Mouse (Mus musculus) myocyte (in vitro differentiated cells): Measurements from ENCODE around the gene Tmco5.

Experiments
- MYOG ChIP-seq, 3 experiments: IDR thresholded peaks; one replicate each; pipeline ENCODE4 v1.6.1; 2011; ENCODE audit warnings: control low read depth in 2 of 3, low read depth in 2 of 3, mild to moderate bottlenecking in 2 of 3; ENCODE audit not compliant: insufficient read length in 2 of 3, control insufficient read depth in 1 of 3, insufficient read depth in 1 of 3
- POLR2A ChIP-seq: IDR thresholded peaks from one replicate; pipeline ENCODE4 v1.6.1; 2011; ENCODE audit warnings: low read depth, mild to moderate bottlenecking, control low read depth, moderate library complexity; ENCODE audit not compliant: insufficient read length
- POLR2AphosphoS2 ChIP-seq: IDR thresholded peaks from one replicate; pipeline ENCODE4 v1.6.1; 2011; ENCODE audit warnings: low read depth, control low read depth; ENCODE audit not compliant: insufficient read length
- USF1 ChIP-seq: IDR thresholded peaks from one replicate; pipeline ENCODE4 v1.6.1; 2011; ENCODE audit warnings: low read depth, mild to moderate bottlenecking, control low read depth, moderate library complexity

DNA sequence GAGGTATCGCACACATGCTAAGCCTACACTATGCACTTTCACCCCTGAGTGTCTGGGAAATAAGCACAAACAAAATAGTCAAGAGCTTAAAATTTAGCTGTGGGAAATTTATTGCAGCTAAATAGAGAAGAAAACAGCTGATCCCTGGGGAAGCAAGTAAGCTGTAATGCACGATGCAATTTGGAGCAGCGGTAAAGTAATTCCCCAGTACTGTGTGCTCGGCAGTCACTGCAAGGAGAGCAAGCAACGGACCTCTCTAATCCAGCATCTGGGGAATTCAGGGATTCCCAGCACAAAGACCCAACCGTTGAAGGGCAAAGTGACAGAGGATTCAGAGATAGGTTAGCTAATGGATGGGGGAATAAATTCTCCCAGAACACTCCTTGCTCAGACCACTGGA, 19.8 kb upstream of the Tmco5 start:
- TF ChIP-seq USF1 = no peak
- no peak for TF ChIP-seq POLR2AphosphoS2
- no peak for TF ChIP-seq MYOG (IDR thresholded peaks at IDR 0.05; ENCODE audit: control insufficient read depth in 1 of 3, insufficient read depth in 1 of 3, insufficient read length in 2 of 3, low read depth in 2 of 3)
- TF ChIP-seq POLR2A = no peak
